Mouse (Mus musculus) c-Kit-positive CD71-negative TER-119-negative erythroid progenitor cells, embryonic 14.5 days (primary cell): Measurements from ENCODE around the gene Vmn1r55.
"Not testable (repeated sequence)": the region's sequence is repeated elsewhere in the genome, so short reads cannot be mapped to it uniquely, and the experiment has no call there.

Experiments used
- DNase-seq: peaks from one replicate; pipeline ENCODE4 v3.0.0-alpha.2; 2013; ENCODE audit warnings: low read depth

Gene Vmn1r55

GRCm38 (mm10) chr7:5081241-5081640 is 68.2 kb downstream of the Vmn1r55 start:
- DNase-seq, result no peak

DNA sequence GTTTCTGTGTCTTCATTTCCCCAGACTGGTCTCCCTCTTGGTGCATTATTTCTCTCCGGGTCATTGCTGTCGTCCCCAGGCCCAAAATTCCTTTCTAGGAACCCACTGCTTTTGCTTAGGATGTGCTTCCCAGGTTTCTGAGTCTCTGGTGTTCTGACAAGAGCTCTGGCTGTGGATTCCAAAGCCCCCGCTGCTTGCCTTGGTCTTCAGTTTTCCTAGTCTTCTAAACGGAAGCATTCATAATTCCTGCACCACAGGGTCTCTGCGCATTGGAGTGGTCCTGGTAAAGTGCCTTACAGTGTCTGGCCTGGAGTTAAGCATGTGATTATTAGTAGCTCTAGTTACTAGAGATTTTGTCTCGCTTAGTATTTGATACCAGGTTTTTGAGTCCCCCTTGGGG is 68.7 kb downstream of the Vmn1r55 start:
- no peak for DNase-seq

DNA sequence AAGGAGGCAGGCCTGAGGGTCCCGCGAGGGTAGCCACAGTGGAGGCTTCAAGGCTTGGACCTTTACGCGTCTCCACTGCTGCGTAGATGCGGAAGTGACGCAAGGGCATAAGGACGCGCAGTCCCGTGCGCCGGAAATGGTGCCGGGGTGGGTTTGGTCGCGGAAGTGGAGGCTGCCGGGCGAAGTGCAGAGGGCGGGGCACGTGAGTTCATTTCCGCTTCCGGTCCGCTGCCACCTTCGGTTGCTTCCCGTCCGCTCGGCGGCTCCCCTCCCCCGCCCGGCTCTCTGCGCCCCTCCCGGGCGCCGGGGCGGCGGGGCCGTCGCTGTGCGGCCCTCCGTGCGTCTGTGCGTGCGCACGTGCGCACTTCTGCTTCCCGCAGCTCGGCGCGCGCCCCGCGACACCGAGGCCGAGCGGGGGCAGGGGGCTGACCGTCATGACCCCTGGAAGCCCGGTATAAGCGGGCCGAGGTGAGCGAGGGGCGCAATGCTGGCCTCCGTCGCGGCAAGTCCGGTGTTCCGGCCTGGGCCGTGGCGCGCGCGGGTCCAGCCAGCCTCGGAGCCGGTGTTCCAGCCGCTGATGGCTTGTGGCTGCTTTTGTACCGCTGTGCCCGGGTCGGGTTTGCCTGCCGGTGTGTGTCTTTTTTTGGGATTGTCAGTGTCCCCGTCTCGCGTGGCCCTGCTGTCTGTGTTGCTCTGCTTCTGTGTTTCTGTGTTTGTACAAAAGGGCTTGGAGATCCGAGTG is 69.3 kb downstream of the Vmn1r55 start, which contains the start of gene Epn1:
Gene Epn1, plus strand, starts transcription at position 226 of the 742 bp plus-strand sequence.
- DNase-seq, result peak; percentile 91

DNA sequence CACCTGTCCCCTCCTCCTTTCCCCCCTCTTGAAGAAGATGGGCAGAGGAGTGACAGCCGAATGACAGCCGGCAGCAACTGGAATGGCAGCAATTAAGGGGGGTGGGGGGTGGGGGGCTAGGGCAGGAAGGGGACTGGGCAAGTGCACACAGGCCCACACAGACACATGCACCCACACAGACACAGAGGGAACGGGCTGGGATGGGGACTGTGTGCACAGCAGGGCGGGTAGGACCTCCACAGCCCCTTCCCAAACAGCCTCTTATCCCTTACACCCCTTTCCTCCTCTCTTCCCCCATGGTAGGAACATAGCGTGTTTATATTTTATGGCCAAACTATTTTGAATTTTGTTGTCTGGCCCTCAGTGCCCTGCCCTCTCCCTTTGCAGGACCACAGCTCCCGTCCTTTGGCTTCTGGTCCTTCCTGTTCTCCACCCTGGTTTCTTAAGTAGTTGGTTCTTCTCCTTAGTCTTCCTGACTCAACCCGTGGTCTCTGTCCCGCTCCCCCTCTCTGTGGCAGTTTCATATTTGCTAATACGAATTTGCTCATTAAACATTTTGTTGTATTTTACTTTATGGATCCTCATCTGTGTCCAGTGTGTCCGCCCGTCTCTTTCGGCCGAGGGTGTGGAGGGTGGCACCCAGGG is 70.0 kb downstream of the Vmn1r55 start:
- DNase-seq, result not testable (repeated sequence)
